Mouse (Mus musculus) monocyte, adult 5-6 weeks (primary cell): ENCODE results near the gene Saa4. TPM values are rescaled to one million over a fixed set of nuclear protein-coding genes. Genes with fewer than 3 reads are reported as not detected.
"Not testable (repeated sequence)": the region's sequence is repeated elsewhere in the genome, so short reads cannot be mapped to it uniquely, and the experiment has no call there.

Experiments used
- ATAC-seq: fragments of 153-309, 156-312 bp; replicated peaks from 2 replicates; pipeline ENCODE4 v1.8.0; 2017; ENCODE audit warnings: mild to moderate bottlenecking; ENCODE audit not compliant: low TSS enrichment, insufficient number of reproducible peaks, severe bottlenecking, poor library complexity, low FRiP score
- total RNA-seq: library from RNA; stranded (forward); fragments of 200-1000, 200-491, 200-594 nt; gene quantifications from 3 replicates; pipeline ENCODE4 v1.2.3, GENCODE M21; 2017

Gene Saa4
- total RNA-seq, 1 experiment from 2014 or later, result not detected

GRCm38 (mm10) chr7:46719526-46719925 lies 12.9 kb downstream of the Saa4 start:
- ATAC-seq, result no peak

GRCm38 (mm10) chr7:46718591-46719270 lies 13.7 kb downstream of the Saa4 start:
- ATAC-seq, result no peak

DNA sequence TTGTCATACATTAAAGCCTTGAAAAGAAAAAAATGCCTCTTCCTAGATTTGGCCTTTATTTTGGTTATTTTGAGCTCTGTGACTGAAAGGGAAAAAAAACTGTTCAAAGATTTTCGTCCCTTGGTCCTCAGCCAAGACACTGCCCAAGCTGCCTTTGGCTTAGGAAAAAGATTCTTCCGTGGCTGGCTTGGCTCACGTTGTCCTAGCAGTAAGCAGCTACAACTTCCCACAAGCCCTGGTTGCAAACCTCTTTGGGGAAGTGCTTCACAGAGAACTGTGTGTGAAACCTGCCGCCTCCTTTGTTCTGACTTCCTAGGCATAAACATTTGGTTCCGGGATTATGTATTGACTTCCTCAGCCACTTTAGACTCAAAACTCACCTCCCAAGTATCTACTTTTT lies 15.5 kb downstream of the Saa4 start:
- 0 out of 2 replicates have a peak, but pooled peaks have one; percentile 18 for ATAC-seq

- ATAC-seq, result no peak
Observed at GRCm38 (mm10) chr7:46715600-46715999, 16.8 kb downstream of the Saa4 start, which contains the start of gene Saa3. TSS of gene Saa3 (minus strand) at chr7:46715700.

DNA sequence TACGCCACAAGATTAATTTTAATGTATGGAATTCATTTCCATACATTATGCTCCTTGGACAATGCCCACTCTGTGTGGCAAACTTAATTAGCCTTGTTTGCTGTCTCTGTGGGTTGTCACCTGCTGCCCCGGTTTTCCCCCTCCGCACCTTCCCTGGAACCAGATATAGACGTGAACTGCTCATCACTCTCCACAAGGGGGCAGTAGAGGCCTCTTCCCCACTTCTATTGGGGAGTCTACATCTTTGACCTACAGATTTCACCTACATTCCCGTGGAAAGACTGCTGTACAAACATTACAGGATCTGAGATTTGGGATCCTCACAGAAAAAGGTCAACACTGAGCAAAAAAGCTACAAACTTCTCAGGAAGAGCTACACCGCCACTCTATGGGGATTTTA lies 17.9 kb downstream of the Saa4 start:
- ATAC-seq, result 0 out of 2 replicates have a peak, but pooled peaks have one; percentile 33

- peak; percentile 34; the same call in 1 of the 2 replicates for ATAC-seq
Observed at GRCm38 (mm10) chr7:46712250-46712649, 20.2 kb downstream of the Saa4 start.

GRCm38 (mm10) chr7:46710390-46710844 lies 22.0 kb downstream of the Saa4 start, which contains the start of gene Saal1:
TSS of gene Saal1 (minus strand) at chr7:46710680.
- peak; percentile 92 for ATAC-seq

GRCm38 (mm10) chr7:46700521-46701025 lies 31.8 kb downstream of the Saa4 start:
- ATAC-seq, result no peak

DNA sequence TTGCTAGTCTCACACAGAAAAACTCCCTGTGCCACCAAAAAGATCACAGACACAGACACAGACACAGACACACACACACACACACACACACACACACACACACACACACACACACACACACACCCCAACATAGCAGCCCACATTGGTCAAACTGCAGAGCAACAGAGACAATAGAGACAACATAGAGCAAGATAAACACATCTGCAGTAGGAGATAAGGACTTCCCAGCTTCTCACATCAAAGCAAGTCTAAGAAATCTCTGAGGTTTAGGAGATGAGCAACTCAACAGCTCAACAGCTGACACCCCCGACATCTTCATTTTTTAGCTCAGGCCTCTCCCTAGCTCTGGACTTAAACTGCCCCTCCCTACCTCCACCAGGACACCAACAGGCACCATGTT lies 35.6 kb downstream of the Saa4 start:
- ATAC-seq, result no peak

- no peak for ATAC-seq
Observed at GRCm38 (mm10) chr7:46686827-46687226, 45.6 kb downstream of the Saa4 start.

DNA sequence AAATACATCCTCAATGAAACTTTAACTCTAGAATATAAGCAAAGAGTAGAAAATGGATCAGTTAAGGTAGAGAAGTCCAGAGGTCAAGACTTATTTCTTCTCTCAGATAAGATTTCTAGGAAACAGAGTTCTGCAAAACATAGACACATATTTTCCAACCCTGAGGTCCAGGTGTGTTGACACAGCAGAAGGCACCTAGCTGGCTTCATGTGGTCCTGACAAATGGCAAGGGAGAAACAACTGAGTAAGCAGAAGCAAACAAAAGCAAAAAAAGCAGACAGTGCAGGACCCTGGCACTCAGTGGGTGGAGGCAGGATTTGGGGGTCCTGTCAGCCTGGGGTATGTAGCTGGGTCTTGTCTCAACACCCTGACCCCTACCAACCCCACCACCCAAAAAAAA lies 51.7 kb downstream of the Saa4 start:
- no peak for ATAC-seq

DNA sequence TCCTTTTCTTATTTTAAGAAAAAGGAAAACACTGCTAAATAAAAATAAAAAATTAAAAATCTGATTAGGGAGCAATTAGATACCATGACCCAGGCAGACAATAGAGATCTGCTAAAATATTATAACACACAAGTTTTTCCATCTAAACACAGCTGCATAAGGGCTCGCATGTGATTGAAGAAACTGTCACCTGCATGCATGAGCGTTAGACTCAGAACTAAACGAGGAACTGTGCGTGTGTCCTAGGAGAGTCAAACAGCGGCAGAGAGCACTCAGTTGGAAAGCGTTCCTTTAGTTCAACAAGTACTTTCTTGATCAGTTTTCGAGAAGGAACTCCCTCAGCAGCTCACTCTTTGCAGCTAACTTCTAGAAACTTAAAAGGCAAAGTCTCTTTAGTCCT lies 53.4 kb downstream of the Saa4 start:
- not testable (repeated sequence) for ATAC-seq

- no peak for ATAC-seq
Observed at GRCm38 (mm10) chr7:46678417-46678816, 54.0 kb downstream of the Saa4 start.

Other genes with a start within 250 kb of the Saa4 start
- gene Sergef, start 92.8 kb downstream of the Saa4 start, total RNA-seq, result 5.3 to 18.6 TPM (median 16.5 TPM) in 3 replicates
- not detected in 3 replicates for gene Tph1, start 60.1 kb downstream of the Saa4 start, total RNA-seq
- 7.8 to 13.5 TPM (median 9.5 TPM) in 3 replicates for gene Saal1, start 21.9 kb downstream of the Saa4 start, total RNA-seq
- gene Saa3, start 16.9 kb downstream of the Saa4 start, total RNA-seq, result not detected in 3 replicates
- not detected in 3 replicates for gene Saa1, start 10.4 kb upstream of the Saa4 start, total RNA-seq
- gene Saa2, start 19.2 kb upstream of the Saa4 start, total RNA-seq, result not detected in 3 replicates
- 70.1 to 71.8 TPM (median 71.7 TPM) in 3 replicates for gene Hps5, start 63.5 kb upstream of the Saa4 start, total RNA-seq
- 66.3 to 96.5 TPM (median 95.7 TPM) in 3 replicates for gene Gtf2h1, start 63.5 kb upstream of the Saa4 start, total RNA-seq
- gene Ldha, start 108.9 kb upstream of the Saa4 start, total RNA-seq, result 260 to 317 TPM (median 292 TPM) in 3 replicates
- 0.39 to 13.0 TPM (median 3.9 TPM) in 3 replicates for gene Ldhc, start 128.6 kb upstream of the Saa4 start, total RNA-seq
- 27.2 to 80.4 TPM (median 57.3 TPM) in 3 replicates for gene Tsg101, start 187.4 kb upstream of the Saa4 start, total RNA-seq
- 4.8 to 9.9 TPM (median 6.4 TPM) in 3 replicates for gene Uevld, start 225.9 kb upstream of the Saa4 start, total RNA-seq